In genomic region chr14:96518954-96519682, GRCm38 (mm10) we compare ENCODE assay signal across 8 mouse cellular contexts. TPM values are rescaled to one million over a fixed set of nuclear protein-coding genes. Genes with fewer than 3 reads are reported as not detected.
A peak's percentile ranks its signal among the peaks of the same experiment; 100 is the strongest.
DNase-seq lines count a peak whose midpoint lies in the region; ATAC-seq lines count a peak whose summit lies in the region.
"Had no signal": no experiment of that assay in that cellular context is flagged by ENCODE, and none has a peak within 500 bp of the region (broad histone marks: within the 10 kb centered on the region; RNA-seq: fewer than 3 reads in every experiment).

TSS of gene Klhl1 (minus strand) at chr14:96519102.

- no peaks in the 10 kb centered on the region for H3K36me3 ChIP-seq in lung, embryonic 16.5 days (ENCODE audit: control insufficient read depth, insufficient read depth, low read length)
- H3K36me3 ChIP-seq in forebrain, embryonic 11.5 days (ENCODE audit: control insufficient read depth, insufficient read depth, low read length) = no peaks in the 10 kb centered on the region
- H3K36me3 ChIP-seq in limb, embryonic 10.5 days = no peaks in the 10 kb centered on the region

- H3K4me1 ChIP-seq in lung, embryonic 16.5 days (replicated peaks; ENCODE audit: control insufficient read depth, insufficient read depth, low read length) = no peaks in the 10 kb centered on the region; the same call in 1 of the 2 replicates
- H3K4me1 ChIP-seq in forebrain, embryonic 11.5 days (replicated peaks; ENCODE audit: control insufficient read depth, insufficient read depth, low read length) = no peaks in the 10 kb centered on the region
- peaks cover 12% of the 10 kb centered on the region for H3K4me1 ChIP-seq in limb, embryonic 10.5 days

- no peak within 1 kb of the TSS for H3K27ac ChIP-seq in lung, embryonic 16.5 days (ENCODE audit: low read length)
- H3K27ac ChIP-seq in forebrain, embryonic 11.5 days (ENCODE audit: low read depth, low read length) = no peak within 1 kb of the TSS
- peak within 1 kb of the TSS; percentile 42; the same call in 1 of the 2 replicates for H3K27ac ChIP-seq in limb, embryonic 10.5 days
- H3K27ac ChIP-seq: liver, embryonic 14.5 days had no signal

- peak within 1 kb of the TSS; percentile 69 for H3K4me2 ChIP-seq in lung, embryonic 16.5 days (ENCODE audit: low read depth, low read length)
- H3K4me2 ChIP-seq in forebrain, embryonic 11.5 days (ENCODE audit: low read depth, low read length, severe bottlenecking) = peak within 1 kb of the TSS; percentile 99

- H3K9ac ChIP-seq in lung, embryonic 16.5 days (ENCODE audit: low read length) = no peak within 1 kb of the TSS
- peak within 1 kb of the TSS; percentile 63 for H3K9ac ChIP-seq in forebrain, embryonic 11.5 days (ENCODE audit: low read length)
- H3K9ac ChIP-seq: liver, embryonic 14.5 days had no signal

- DNase-seq in lung, postnatal 14 days = no peak
- DNase-seq in forebrain, embryonic 11.5 days (ENCODE audit: low spot score) = no peak
- DNase-seq in limb, embryonic 10.5 days (ENCODE audit: low spot score) = no peak
- peak; percentile 59 to 69 for DNase-seq in right cerebral cortex, postnatal 10 days (ENCODE audit: low spot score in 2 of 2)
- DNase-seq in thymus, adult 18-20 months = no peak
- DNase-seq in urinary bladder, adult 18-20 months (ENCODE audit: low spot score in 2 of 2) = no peak

- no peak for ATAC-seq in lung, embryonic 16.5 days (ENCODE audit: low read depth)
- ATAC-seq in forebrain, embryonic 11.5 days (replicated peaks; ENCODE audit: low FRiP score) = peak; percentile 67

- no peaks in the 10 kb centered on the region for H3K9me3 ChIP-seq in lung, embryonic 16.5 days (ENCODE audit: control insufficient read depth, low read length)
- no peaks in the 10 kb centered on the region for H3K9me3 ChIP-seq in forebrain, embryonic 11.5 days (ENCODE audit: control insufficient read depth, low read length)
- no peaks in the 10 kb centered on the region for H3K9me3 ChIP-seq in limb, embryonic 10.5 days (replicated peaks)

- WGBS in lung, embryonic 16.5 days = 44% methylated on average over 13 of the region's 13 CpGs
- WGBS in forebrain, embryonic 11.5 days = 47% methylated on average over 13 of the region's 13 CpGs
- WGBS in limb, embryonic 10.5 days = 49% methylated on average over 13 of the region's 13 CpGs

- H3K27me3 ChIP-seq in lung, embryonic 16.5 days (ENCODE audit: control insufficient read depth, insufficient read depth, low read depth, low read length) = peaks cover 8% of the 10 kb centered on the region
- no peaks in the 10 kb centered on the region for H3K27me3 ChIP-seq in forebrain, embryonic 11.5 days (ENCODE audit: control insufficient read depth, insufficient read depth, low read length)
- H3K27me3 ChIP-seq in limb, embryonic 10.5 days (ENCODE audit: low read depth, poor library complexity, severe bottlenecking) = peaks cover 32% of the 10 kb centered on the region

- peak within 1 kb of the TSS; percentile 36 for H3K4me3 ChIP-seq in lung, embryonic 16.5 days (ENCODE audit: low read length)
- H3K4me3 ChIP-seq in forebrain, embryonic 11.5 days (ENCODE audit: low read depth, low read length) = peak within 1 kb of the TSS; percentile 55
- peak within 1 kb of the TSS; percentile 58 for H3K4me3 ChIP-seq in limb, embryonic 10.5 days

RNA-seq across cellular contexts. Expression of gene Klhl1, which starts in this region (rescaled TPM):
- polyA plus RNA-seq in lung, embryonic 16.5 days (2015; fragmentation: Nextera tagmentation; extraction: Ambion mirVana) = not detected in 2 replicates
- polyA plus RNA-seq in forebrain, embryonic 11.5 days (2014; fragmentation: Nextera tagmentation; extraction: Ambion mirVana) = 0.15 and 0.21 TPM in 2 replicates
- 0.03 TPM in 1 of 2 replicates, not detected in the other for polyA plus RNA-seq in limb, embryonic 10.5 days (2016; fragmentation: Nextera tagmentation; extraction: Ambion mirVana)
- polyA plus RNA-seq: liver, embryonic 14.5 days had no signal

Comparison
In these comparisons a context has a peak if more than half of its experiments do, and no peak if none do; other contexts are left out.
1. Peak in ATAC-seq, H3K4me3 ChIP-seq, H3K9ac ChIP-seq and H3K4me2 ChIP-seq in forebrain, embryonic 11.5 days; RNA of the gene not detected or under 1 TPM.
2. DNase-seq: peak in right cerebral cortex, postnatal 10 days (2 of 2); none in lung, postnatal 14 days (single experiment), forebrain, embryonic 11.5 days (single experiment), limb, embryonic 10.5 days (single experiment), thymus, adult 18-20 months (0 of 2) and urinary bladder, adult 18-20 months (0 of 2).
3. Peak in every context shown above with its lines, with median percentiles within 50 percentile points of each other: H3K4me3 ChIP-seq.